Mouse (Mus musculus) CH12.LX (cell line): Measurements from ENCODE around the gene Fam160a1. TPM values are rescaled to one million over a fixed set of nuclear protein-coding genes. Genes with fewer than 3 reads are reported as not detected.

Experiments
- DNase-seq: peaks from one replicate; pipeline ENCODE4 v3.0.0-alpha.2; 2013; ENCODE audit errors: extremely low read depth
- H3K27ac ChIP-seq: 2 replicates; pipeline ENCODE4 v1.5.1; 2012; ENCODE audit warnings: low read depth, mild to moderate bottlenecking, control low read depth, moderate library complexity; ENCODE audit not compliant: insufficient read depth
- H3K27me3 ChIP-seq: replicated peaks from 2 replicates; pipeline ENCODE3; 2012; ENCODE audit warnings: inconsistent platforms
- H3K36me3 ChIP-seq, 2 experiments: replicated peaks in 1 of 2; 2 replicates each; pipeline versions ENCODE3 to v1.6.1; 2012; ENCODE audit warnings: inconsistent platforms in 1 of 2, low read length in 1 of 2, mild to moderate bottlenecking in 1 of 2, mixed read lengths in 1 of 2, moderate library complexity in 1 of 2; ENCODE audit not compliant: control insufficient read depth in 1 of 2, insufficient read depth in 1 of 2
- H3K4me1 ChIP-seq, 2 experiments: 2 replicates each; pipeline ENCODE4 v1.6.1; 2012; ENCODE audit warnings: inconsistent platforms in 1 of 2, moderate library complexity in 1 of 2; ENCODE audit not compliant: insufficient read depth in 2 of 2, control insufficient read depth in 1 of 2
- H3K4me2 ChIP-seq: 2 replicates; pipeline ENCODE4 v1.6.1; 2012; ENCODE audit warnings: low read depth, mild to moderate bottlenecking, control low read depth; ENCODE audit not compliant: poor library complexity, insufficient read depth, severe bottlenecking
- H3K4me3 ChIP-seq, 3 experiments: fragments of 150-350 bp in 1 of 3; sonication (generic) in 1 of 3; replicated peaks in 1 of 3; 2 replicates each; pipeline versions ENCODE3 to v1.5.1; 2011 to 2012; ENCODE audit warnings: low read depth in 2 of 3, low read length in 2 of 3, mild to moderate bottlenecking in 2 of 3, moderate library complexity in 2 of 3, control low read depth in 1 of 3, improper control_type of control experiment in 1 of 3, inconsistent platforms in 1 of 3, mixed read lengths in 1 of 3; ENCODE audit not compliant: poor library complexity in 1 of 3
- H3K79me2 ChIP-seq: replicated peaks from 2 replicates; pipeline ENCODE4 v1.6.1; 2012; ENCODE audit warnings: mild to moderate bottlenecking, moderate library complexity; ENCODE audit not compliant: control insufficient read depth, poor library complexity, insufficient read depth, severe bottlenecking; ENCODE audit errors: extremely low read depth
- H3K9ac ChIP-seq: 2 replicates; pipeline ENCODE4 v1.6.1; 2012; ENCODE audit warnings: low read depth, mild to moderate bottlenecking, control low read depth, moderate library complexity; ENCODE audit not compliant: insufficient read depth
- H3K9me3 ChIP-seq: replicated peaks from 2 replicates; pipeline ENCODE3; 2012; ENCODE audit warnings: low read length, inconsistent platforms, mixed read lengths
- CHD1 ChIP-seq: IDR thresholded peaks from 2 replicates; pipeline ENCODE4 v1.6.1; 2012; ENCODE audit warnings: low read depth, low read length, improper control_type of control experiment, inconsistent platforms
- CTCF ChIP-seq, 2 experiments: IDR thresholded peaks in 1 of 2; conservative IDR thresholded peaks in 1 of 2; 2 replicates each; pipeline ENCODE4 v1.5.1; 2011 to 2012; ENCODE audit warnings: low read depth in 2 of 2, low read length in 2 of 2, improper control_type of control experiment in 1 of 2, inconsistent platforms in 1 of 2, mild to moderate bottlenecking in 1 of 2, moderate library complexity in 1 of 2
- EP300 ChIP-seq: IDR thresholded peaks from 2 replicates; pipeline ENCODE4 v1.6.1; 2011; ENCODE audit warnings: low read length, improper control_type of control experiment
- HCFC1 ChIP-seq: IDR thresholded peaks from 2 replicates; pipeline ENCODE4 v1.6.1; 2012; ENCODE audit warnings: low read depth, mild to moderate bottlenecking, inconsistent platforms, low read length, improper control_type of control experiment
- IRF4 ChIP-seq: IDR thresholded peaks from 2 replicates; pipeline ENCODE4 v1.6.1; 2014; ENCODE audit warnings: low read depth, mild to moderate bottlenecking, inconsistent platforms, low read length, improper control_type of control experiment
- JUN ChIP-seq: IDR thresholded peaks from 2 replicates; pipeline ENCODE4 v1.6.1; 2011; ENCODE audit warnings: low read depth, mild to moderate bottlenecking, low read length, improper control_type of control experiment, moderate library complexity; ENCODE audit not compliant: insufficient read depth
- JUND ChIP-seq: conservative IDR thresholded peaks from 2 replicates; pipeline ENCODE4 v1.6.1; 2011; ENCODE audit warnings: low read depth, low read length, improper control_type of control experiment
- MEF2A ChIP-seq: IDR thresholded peaks from 2 replicates; pipeline ENCODE4 v1.6.1; 2014; ENCODE audit warnings: low read depth, mild to moderate bottlenecking, inconsistent platforms, low read length, improper control_type of control experiment, borderline replicate concordance
- MXI1 ChIP-seq: IDR thresholded peaks from 2 replicates; pipeline ENCODE4 v1.6.1; 2011; ENCODE audit warnings: mild to moderate bottlenecking, low read depth, low read length, improper control_type of control experiment
- NRF1 ChIP-seq: IDR thresholded peaks from 2 replicates; pipeline ENCODE4 v1.6.1; 2014; ENCODE audit warnings: low read depth, mild to moderate bottlenecking, inconsistent platforms, low read length, improper control_type of control experiment, moderate library complexity
- POLR2A ChIP-seq: IDR thresholded peaks from 2 replicates; pipeline ENCODE4 v1.6.1; 2011; ENCODE audit warnings: low read depth, mild to moderate bottlenecking, improper control_type of control experiment, low read length
- POLR2AphosphoS2 ChIP-seq: IDR thresholded peaks from 2 replicates; pipeline ENCODE4 v1.6.1; 2011; ENCODE audit warnings: low read depth, low read length, improper control_type of control experiment
- RAD21 ChIP-seq: IDR thresholded peaks from 2 replicates; pipeline ENCODE4 v1.6.1; 2011; ENCODE audit warnings: low read depth, mild to moderate bottlenecking, low read length, improper control_type of control experiment, moderate library complexity
- SMC3 ChIP-seq: IDR thresholded peaks from 2 replicates; pipeline ENCODE4 v1.6.1; 2011; ENCODE audit warnings: low read depth, low read length, improper control_type of control experiment
- TBP ChIP-seq: conservative IDR thresholded peaks from 2 replicates; pipeline ENCODE4 v1.6.1; 2011; ENCODE audit warnings: low read depth, low read length, improper control_type of control experiment
- USF1 ChIP-seq: IDR thresholded peaks from 2 replicates; pipeline ENCODE4 v1.6.1; 2014; ENCODE audit warnings: low read depth, mild to moderate bottlenecking, inconsistent platforms, low read length, improper control_type of control experiment
- ZC3H11A ChIP-seq: IDR thresholded peaks from 2 replicates; pipeline ENCODE4 v1.6.1; 2012; ENCODE audit warnings: low read depth, mild to moderate bottlenecking, inconsistent platforms, low read length, improper control_type of control experiment
- dilution Hi-C: fragments of 300-500 bp; cut with MboI; formaldehyde crosslinking; loops from 2 replicates; pipeline ENCODE4 v1.14.3; 2020; ENCODE audit warnings: low sequenced_read_pairs; ENCODE audit not compliant: extremely low pct_unique_long_range_greater_than_20kb, extremely low pct_ligation_motif_present
- in situ Hi-C: fragments of 300-500 bp; cut with MboI; formaldehyde crosslinking; loops from 3 replicates; pipeline ENCODE4 v1.14.3; 2019; ENCODE audit warnings: low sequenced_read_pairs, low pct_ligation_motif_present, low pct_unique_long_range_greater_than_20kb, mixed read lengths
- polyA plus RNA-seq: library from polyadenylated mRNA; unstranded; fragments of >175 nt; gene quantifications from 2 replicates; pipeline ENCODE4 v1.2.1, GENCODE M21; 2012; ENCODE audit warnings: low read depth; ENCODE audit not compliant: insufficient read length
- total RNA-seq, 2 experiments: library from RNA; depleted of rRNA; stranded (reverse); fragments of 300-350 nt in 1 of 2; fragments of >200 nt in 1 of 2; gene quantifications; 2 replicates each; pipeline ENCODE4 v1.2.3; 2012 to 2014

Gene Fam160a1
- total and polyA plus RNA-seq, 3 experiments: 0.17 to 0.41 (median 0.20) TPM

DNA sequence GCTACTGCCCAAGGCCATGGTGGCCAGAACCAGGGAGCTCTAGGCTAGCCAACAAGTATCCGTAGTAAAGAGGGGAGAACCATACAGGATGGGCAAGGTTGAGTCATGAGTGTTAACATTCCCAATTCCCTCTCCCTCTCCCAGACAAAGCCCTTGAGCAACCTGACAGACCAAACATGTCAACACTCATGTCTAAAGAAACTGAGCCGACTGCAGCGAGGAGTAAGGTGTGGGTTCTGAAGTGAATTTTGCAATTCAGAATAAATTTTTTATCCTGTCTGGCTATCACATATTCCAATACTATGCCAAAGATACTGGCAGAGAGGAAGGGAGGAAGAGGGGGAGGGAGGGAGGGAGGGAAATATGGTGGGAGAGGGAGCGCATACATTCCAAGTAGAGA is 36.6 kb upstream of the Fam160a1 start:
- Histone ChIP-seq H3K9me3 (no peaks in the 10 kb centered on the region), H3K27ac (no peak overlapping the region), H3K9ac (no peak overlapping the region), H3K4me3 (no peak overlapping the region), H3K36me3 (no peaks in the 10 kb centered on the region), H3K79me2 (no peaks in the 10 kb centered on the region), H3K27me3 (no peaks in the 10 kb centered on the region), H3K4me2 (no peak overlapping the region), H3K4me1 (0 out of 4 replicates have a peak, but pooled peaks cover 0 to 3% of the 10 kb centered on the region in 2 experiments)
- TF ChIP-seq ZC3H11A (no peak), CHD1 (no peak), RAD21 (no peak), USF1 (no peak), JUN (no peak), IRF4 (no peak), MXI1 (no peak), HCFC1 (no peak)
- dilution Hi-C loops (no loop called here), in situ Hi-C loops (no loop called here)
- no peak for DNase-seq

DNA sequence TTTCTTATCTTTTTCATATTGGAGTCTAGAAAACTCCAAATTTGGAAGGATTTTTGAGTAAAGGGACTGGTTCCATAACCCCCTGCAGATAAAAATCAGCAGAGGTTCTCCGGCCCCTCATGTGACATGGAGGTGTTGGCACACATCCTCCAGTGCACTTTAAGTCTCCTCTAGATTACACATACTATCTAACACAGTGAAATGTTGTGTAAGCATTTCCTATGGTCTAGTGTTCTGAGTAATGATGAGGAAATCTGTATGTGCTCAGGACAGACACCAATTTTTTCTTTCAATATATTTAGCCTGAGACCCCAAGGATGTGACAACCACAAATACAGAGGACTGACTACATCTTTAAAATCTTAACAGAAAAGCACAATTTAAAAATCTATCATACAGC is 33.0 kb upstream of the Fam160a1 start:
- in situ Hi-C loops: no loop called here
- Histone ChIP-seq H3K4me3 (no peak overlapping the region), H3K79me2 (no peaks in the 10 kb centered on the region), H3K4me2 (no peak overlapping the region), H3K4me1 (no peaks in the 10 kb centered on the region), H3K27ac (no peak overlapping the region), H3K27me3 (no peaks in the 10 kb centered on the region), H3K9me3 (no peaks in the 10 kb centered on the region), H3K36me3 (no peaks in the 10 kb centered on the region), H3K9ac (no peak overlapping the region)
- dilution Hi-C loops: no loop called here
- no peak for TF ChIP-seq CTCF (conservative IDR thresholded peaks at IDR 0.05 in 1 of 2, IDR thresholded peaks at IDR 0.05 in 1 of 2; ENCODE audit: low read depth in 2 of 2, low read length in 2 of 2)
- DNase-seq: no peak

DNA sequence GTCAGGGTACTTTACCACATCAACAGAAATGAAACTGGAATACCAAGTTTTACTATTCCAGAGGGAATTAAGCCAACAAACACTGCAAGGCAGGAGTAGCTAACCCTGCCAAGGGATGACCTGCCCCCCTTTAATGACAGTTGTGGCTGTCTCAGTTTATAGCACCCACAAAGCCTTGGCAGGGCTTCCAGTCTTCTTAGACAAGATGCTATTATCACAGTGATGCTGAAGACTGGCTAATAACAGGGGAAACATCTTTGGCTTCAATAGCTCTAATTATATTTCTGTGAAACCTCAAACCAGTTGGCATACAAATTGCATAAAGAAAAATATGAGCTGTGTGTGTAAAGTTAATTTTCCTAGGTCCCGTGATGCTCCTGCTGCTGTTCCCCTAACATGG is 29.2 kb upstream of the Fam160a1 start:
- no peaks in the 10 kb centered on the region for H3K9me3 ChIP-seq
- H3K9ac ChIP-seq: no peak overlapping the region
- no peak for DNase-seq
- H3K79me2 ChIP-seq: no peaks in the 10 kb centered on the region
- H3K27me3 ChIP-seq: no peaks in the 10 kb centered on the region
- H3K4me1 ChIP-seq: no peaks in the 10 kb centered on the region
- no peak overlapping the region for H3K4me3 ChIP-seq
- no peaks in the 10 kb centered on the region for H3K36me3 ChIP-seq
- in situ Hi-C loops: no loop called here
- TF ChIP-seq MEF2A: no peak
- no peak for TF ChIP-seq MXI1
- no peak for TF ChIP-seq USF1
- no peak for TF ChIP-seq HCFC1
- no peak for TF ChIP-seq POLR2AphosphoS2
- TF ChIP-seq SMC3: no peak
- no peak for TF ChIP-seq NRF1
- TF ChIP-seq JUND: no peak
- TF ChIP-seq TBP: no peak
- no peak for TF ChIP-seq POLR2A
- TF ChIP-seq EP300: no peak
- no peak for TF ChIP-seq CTCF (conservative IDR thresholded peaks at IDR 0.05 in 1 of 2, IDR thresholded peaks at IDR 0.05 in 1 of 2; ENCODE audit: low read depth in 2 of 2, low read length in 2 of 2)
- no peak overlapping the region for H3K27ac ChIP-seq
- dilution Hi-C loops: no loop called here
- no peak overlapping the region for H3K4me2 ChIP-seq
